Mouse (Mus musculus): ENCODE results near the gene Arhgef12. TPM values are rescaled to one million over a fixed set of nuclear protein-coding genes. Genes with fewer than 3 reads are reported as not detected.

Gene Arhgef12
- total RNA-seq, 1 experiment from 2014 or later = 3.0 TPM

- no peak for ATAC-seq (replicated peaks; ENCODE audit: insufficient number of reproducible peaks, low FRiP score, low TSS enrichment, poor library complexity, severe bottlenecking)
These were observed 21.3 kb downstream of the Arhgef12 start for GRCm38 (mm10) chr9:43085686-43086285.

GRCm38 (mm10) chr9:43084496-43085362 lies 22.3 kb downstream of the Arhgef12 start:
- ATAC-seq (replicated peaks; ENCODE audit: insufficient number of reproducible peaks, low FRiP score, low TSS enrichment, poor library complexity, severe bottlenecking) = no peak

- ATAC-seq (replicated peaks; ENCODE audit: insufficient number of reproducible peaks, low FRiP score, low TSS enrichment, poor library complexity, severe bottlenecking) = no peak
These were observed 23.5 kb downstream of the Arhgef12 start for GRCm38 (mm10) chr9:43083441-43084055.

- ATAC-seq (replicated peaks; ENCODE audit: insufficient number of reproducible peaks, low FRiP score, low TSS enrichment, poor library complexity, severe bottlenecking) = no peak
These were observed 28.3 kb downstream of the Arhgef12 start for GRCm38 (mm10) chr9:43078711-43079110.

GRCm38 (mm10) chr9:43076163-43076562 lies 30.9 kb downstream of the Arhgef12 start:
- no peak for ATAC-seq (replicated peaks; ENCODE audit: insufficient number of reproducible peaks, low FRiP score, low TSS enrichment, poor library complexity, severe bottlenecking)

- no peak for ATAC-seq (replicated peaks; ENCODE audit: insufficient number of reproducible peaks, low FRiP score, low TSS enrichment, poor library complexity, severe bottlenecking)
These were observed 32.4 kb downstream of the Arhgef12 start for GRCm38 (mm10) chr9:43074611-43075010.

GRCm38 (mm10) chr9:43071741-43072140 lies 35.3 kb downstream of the Arhgef12 start:
- no peak for ATAC-seq (replicated peaks; ENCODE audit: insufficient number of reproducible peaks, low FRiP score, low TSS enrichment, poor library complexity, severe bottlenecking)

- ATAC-seq (replicated peaks; ENCODE audit: insufficient number of reproducible peaks, low FRiP score, low TSS enrichment, poor library complexity, severe bottlenecking) = no peak
These were observed 35.9 kb downstream of the Arhgef12 start for GRCm38 (mm10) chr9:43071176-43071575.

GRCm38 (mm10) chr9:43070566-43070965 lies 36.5 kb downstream of the Arhgef12 start:
- no peak for ATAC-seq (replicated peaks; ENCODE audit: insufficient number of reproducible peaks, low FRiP score, low TSS enrichment, poor library complexity, severe bottlenecking)

GRCm38 (mm10) chr9:43070153-43070552 lies 36.9 kb downstream of the Arhgef12 start:
- no peak for ATAC-seq (replicated peaks; ENCODE audit: insufficient number of reproducible peaks, low FRiP score, low TSS enrichment, poor library complexity, severe bottlenecking)

- no peak for ATAC-seq (replicated peaks; ENCODE audit: insufficient number of reproducible peaks, low FRiP score, low TSS enrichment, poor library complexity, severe bottlenecking)
These were observed 39.1 kb downstream of the Arhgef12 start for GRCm38 (mm10) chr9:43067896-43068295.

GRCm38 (mm10) chr9:43065231-43065630 lies 41.8 kb downstream of the Arhgef12 start:
- ATAC-seq (replicated peaks; ENCODE audit: insufficient number of reproducible peaks, low FRiP score, low TSS enrichment, poor library complexity, severe bottlenecking) = no peak

GRCm38 (mm10) chr9:43061545-43061944 lies 45.5 kb downstream of the Arhgef12 start:
- ATAC-seq (replicated peaks; ENCODE audit: insufficient number of reproducible peaks, low FRiP score, low TSS enrichment, poor library complexity, severe bottlenecking) = no peak

GRCm38 (mm10) chr9:43050391-43050790 lies 56.6 kb downstream of the Arhgef12 start:
- ATAC-seq (replicated peaks; ENCODE audit: insufficient number of reproducible peaks, low FRiP score, low TSS enrichment, poor library complexity, severe bottlenecking) = no peak

GRCm38 (mm10) chr9:43044481-43044880 lies 62.6 kb downstream of the Arhgef12 start:
- no peak for ATAC-seq (replicated peaks; ENCODE audit: insufficient number of reproducible peaks, low FRiP score, low TSS enrichment, poor library complexity, severe bottlenecking)

GRCm38 (mm10) chr9:43038466-43038865 lies 68.6 kb downstream of the Arhgef12 start:
- ATAC-seq (replicated peaks; ENCODE audit: insufficient number of reproducible peaks, low FRiP score, low TSS enrichment, poor library complexity, severe bottlenecking) = no peak

- ATAC-seq (replicated peaks; ENCODE audit: insufficient number of reproducible peaks, low FRiP score, low TSS enrichment, poor library complexity, severe bottlenecking) = no peak
These were observed 71.8 kb downstream of the Arhgef12 start for GRCm38 (mm10) chr9:43035208-43035607.

- ATAC-seq (replicated peaks; ENCODE audit: insufficient number of reproducible peaks, low FRiP score, low TSS enrichment, poor library complexity, severe bottlenecking) = no peak
These were observed 72.8 kb downstream of the Arhgef12 start for GRCm38 (mm10) chr9:43034273-43034672.

- no peak for ATAC-seq (replicated peaks; ENCODE audit: insufficient number of reproducible peaks, low FRiP score, low TSS enrichment, poor library complexity, severe bottlenecking)
These were observed 79.3 kb downstream of the Arhgef12 start for GRCm38 (mm10) chr9:43027757-43028156.

Data from monocyte, adult 5-6 weeks (primary cell).